Mouse (Mus musculus) R1 (cell line): ENCODE measurements around the gene Itgam.
"Not testable (repeated sequence)": the region's sequence is repeated elsewhere in the genome, so short reads cannot be mapped to it uniquely, and the experiment has no call there.

ENCODE experiments used
- DNase-seq: peaks from one replicate; pipeline ENCODE4 v3.0.0-alpha.2; 2018; ENCODE audit warnings: low read depth, low spot score

Itgam gene

DNA sequence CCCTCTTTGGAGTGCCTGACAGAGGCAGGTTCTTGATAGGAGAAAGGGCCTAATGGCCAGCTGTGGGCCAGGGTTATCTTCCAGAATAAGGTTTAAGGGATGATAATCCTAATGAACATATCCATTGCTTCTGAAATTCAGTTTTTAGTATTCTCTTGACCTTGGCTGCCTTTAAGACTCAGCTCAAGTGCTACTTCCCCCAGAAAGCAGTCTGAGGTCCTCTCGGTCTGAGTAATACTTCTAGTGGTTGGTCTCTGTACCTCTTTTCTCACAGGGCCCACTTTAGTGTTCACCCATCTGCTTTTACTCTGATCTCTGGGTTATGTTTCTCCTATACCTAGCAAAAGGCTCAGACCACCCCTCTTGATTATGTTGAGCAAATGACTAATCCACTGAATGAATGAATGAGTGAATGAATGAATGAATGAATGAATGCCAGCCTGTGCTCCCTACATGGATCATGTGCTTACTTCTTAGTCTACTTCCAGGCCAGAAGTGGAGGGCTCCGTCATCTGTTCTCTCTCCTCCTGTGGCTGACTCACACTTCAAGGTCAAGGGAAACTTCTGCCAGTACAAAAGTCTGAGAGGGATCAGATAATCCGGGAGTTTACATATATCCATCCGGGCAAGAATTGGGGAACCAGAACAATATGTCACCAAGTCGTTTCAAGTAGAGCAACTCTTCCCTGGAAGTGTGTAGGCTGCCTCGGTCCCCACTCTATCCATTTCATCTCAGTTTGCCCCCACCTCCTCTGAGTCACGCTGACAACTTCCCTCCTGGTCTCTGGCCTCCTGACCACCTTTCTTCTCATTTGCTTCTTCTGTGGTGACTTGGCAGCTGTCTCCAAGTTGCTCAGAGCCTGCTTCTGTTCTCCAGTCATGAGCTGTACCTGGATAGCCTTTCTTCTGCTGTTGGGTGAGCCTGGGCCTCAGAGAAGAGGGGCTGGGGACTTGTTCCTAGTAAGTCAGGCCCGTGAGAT lies 66.6 kb downstream of the Itgam start, which contains the start of gene Itgax:
TSS of gene Itgax (plus strand) at position 807 of the 980 bp plus-strand sequence.
- DNase-seq = no peak

GRCm38 (mm10) chr7:128132148-128132547 lies 69.7 kb downstream of the Itgam start:
- no peak for DNase-seq

DNA sequence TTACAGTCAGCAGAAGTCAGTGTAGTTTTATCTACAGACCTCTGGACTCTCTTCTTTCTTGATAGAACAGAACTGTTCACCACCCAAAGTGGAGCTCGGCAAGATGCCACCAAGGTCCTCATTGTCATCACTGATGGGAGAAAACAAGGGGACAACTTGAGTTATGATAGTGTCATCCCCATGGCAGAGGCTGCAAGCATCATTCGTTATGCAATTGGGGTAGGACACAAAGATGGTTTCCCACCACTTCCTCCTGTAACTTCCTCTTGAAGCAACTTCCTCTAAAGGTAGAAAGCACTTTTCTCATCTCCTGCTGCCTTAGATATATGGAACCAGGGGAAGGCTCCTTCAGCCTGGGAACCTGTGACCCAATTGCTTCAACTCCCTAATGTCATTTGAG lies 71.2 kb downstream of the Itgam start:
- DNase-seq = no peak

GRCm38 (mm10) chr7:128136927-128137326 lies 74.5 kb downstream of the Itgam start:
- DNase-seq = no peak

GRCm38 (mm10) chr7:128139611-128140010 lies 77.2 kb downstream of the Itgam start:
- no peak for DNase-seq

- DNase-seq = no peak
Measured at GRCm38 (mm10) chr7:128150970-128151369, 88.5 kb downstream of the Itgam start.

GRCm38 (mm10) chr7:128154076-128154475 lies 91.6 kb downstream of the Itgam start, which contains the start of gene Itgad:
Gene Itgad, plus strand, starts transcription at chr7:128154376.
- peak; percentile 15 for DNase-seq

DNA sequence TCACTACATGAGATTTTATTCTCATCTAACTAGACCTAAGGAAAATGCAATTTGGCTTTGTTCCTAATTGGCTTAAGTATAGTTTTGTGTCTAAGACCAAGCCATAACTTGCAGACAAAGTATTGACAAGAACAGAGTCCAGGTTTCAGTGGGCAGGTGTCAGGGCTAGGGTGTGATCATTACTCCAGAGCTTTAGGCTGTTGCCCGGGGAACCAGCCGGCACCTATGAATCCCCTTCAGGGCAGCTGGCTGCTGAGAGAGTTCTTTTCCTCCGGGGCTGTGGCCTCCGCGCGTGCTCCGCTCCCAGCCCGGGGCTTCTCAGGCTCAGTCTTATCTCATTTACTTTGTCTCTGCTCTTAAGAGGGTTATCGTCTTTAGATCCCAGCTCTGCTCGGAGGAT lies 92.5 kb downstream of the Itgam start:
- peak; percentile 23 for DNase-seq

- DNase-seq = not testable (repeated sequence)
Measured at GRCm38 (mm10) chr7:128158688-128159354, 96.4 kb downstream of the Itgam start.

GRCm38 (mm10) chr7:128164001-128164400 lies 101.6 kb downstream of the Itgam start:
- DNase-seq = no peak

GRCm38 (mm10) chr7:128166391-128166790 lies 104.0 kb downstream of the Itgam start:
- DNase-seq = no peak
